Mouse (Mus musculus) neutrophil, adult 83 days (primary cell): ENCODE data around the gene Zfp868. TPM values are rescaled to one million over a fixed set of nuclear protein-coding genes. Genes with fewer than 3 reads are reported as not detected.

Source experiments
- total RNA-seq, 2 experiments: library from RNA; stranded (reverse); gene quantifications; one replicate each; pipeline ENCODE4 v1.2.4; 2023

Gene Zfp868
- 10 to 100 TPM; 16.6 to 19.5 TPM for total RNA-seq

DNA sequence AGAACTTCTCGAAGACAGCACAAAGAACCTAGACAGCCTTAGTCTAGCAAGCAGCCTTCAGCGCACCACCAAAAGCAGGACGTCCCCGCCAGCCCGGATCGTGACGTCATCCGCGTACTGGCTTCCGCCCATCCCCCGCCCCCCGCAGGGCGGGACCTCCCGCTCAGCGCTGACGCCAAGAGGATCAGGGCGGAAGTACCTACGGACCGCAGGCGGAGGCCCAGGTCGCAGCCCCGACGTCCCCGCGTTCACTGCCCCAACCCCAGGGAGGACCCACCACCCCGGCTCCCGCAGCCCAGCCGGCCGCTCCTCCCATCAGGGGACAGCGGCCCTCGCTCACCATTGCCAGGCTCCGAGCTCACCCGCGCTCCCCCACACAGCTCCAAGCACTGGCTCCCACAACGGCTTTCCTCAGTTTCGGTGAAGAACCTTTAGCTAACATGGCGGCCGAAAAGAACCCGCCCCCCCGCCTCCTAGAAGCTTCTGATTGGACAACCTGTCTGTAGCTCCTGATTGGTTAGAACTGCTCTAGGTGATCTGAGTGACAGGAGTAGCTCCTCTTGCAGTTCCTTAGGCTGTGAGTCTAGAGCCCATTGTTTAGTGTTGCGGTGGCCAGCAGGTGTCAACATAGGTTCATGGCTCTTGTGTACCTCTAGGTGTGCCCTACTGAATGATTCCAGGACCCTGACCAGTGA is at the start of gene Zfp868:
TSS of gene Zfp868 (minus strand) at position 454 of the 695 bp plus-strand sequence.

GRCm38 (mm10) chr8:69654358-69654981 is 29.1 kb upstream of the Zfp868 start, which contains the start of gene Zfp964:
Gene Zfp964, plus strand, starts transcription at chr8:69654479.

Other genes starting within 250 kb of the Zfp868 start
- gene Gm9495, start 172.0 kb downstream of the Zfp868 start, total RNA-seq: not detected
- not detected for gene Gm7697, start 102.6 kb downstream of the Zfp868 start, total RNA-seq
- under 1 TPM; 0.11 to 0.38 TPM for gene Zfp964, start 28.9 kb upstream of the Zfp868 start, total RNA-seq
- 10 to 100 TPM; 15.5 to 16.4 TPM for gene Zfp869, start 85.2 kb upstream of the Zfp868 start, total RNA-seq
- 1 to 10 TPM; 2.7 to 3.5 TPM for gene Zfp963, start 124.4 kb upstream of the Zfp868 start, total RNA-seq
- gene Gm20422, start 149.3 kb upstream of the Zfp868 start, total RNA-seq: 1 to 10 TPM in 1 of 2 experiments, not detected in 1; 2.1 TPM
- 10 to 100 TPM; 27.9 to 31.3 TPM for gene Atp13a1, start 165.6 kb upstream of the Zfp868 start, total RNA-seq
- gene Zfp866, start 165.6 kb upstream of the Zfp868 start, total RNA-seq: 10 to 100 TPM; 12.8 to 14.1 TPM
- 100 to 1,000 TPM; 362 to 363 TPM for gene Gmip, start 183.1 kb upstream of the Zfp868 start, total RNA-seq
- 1 to 10 TPM; 3.5 TPM for gene Lpar2, start 196.9 kb upstream of the Zfp868 start, total RNA-seq
- gene Pbx4, start 206.9 kb upstream of the Zfp868 start, total RNA-seq: 1 to 10 TPM; 1.5 to 2.0 TPM